9 mouse cellular contexts compared by ENCODE assay signal in the genomic region with DNA sequence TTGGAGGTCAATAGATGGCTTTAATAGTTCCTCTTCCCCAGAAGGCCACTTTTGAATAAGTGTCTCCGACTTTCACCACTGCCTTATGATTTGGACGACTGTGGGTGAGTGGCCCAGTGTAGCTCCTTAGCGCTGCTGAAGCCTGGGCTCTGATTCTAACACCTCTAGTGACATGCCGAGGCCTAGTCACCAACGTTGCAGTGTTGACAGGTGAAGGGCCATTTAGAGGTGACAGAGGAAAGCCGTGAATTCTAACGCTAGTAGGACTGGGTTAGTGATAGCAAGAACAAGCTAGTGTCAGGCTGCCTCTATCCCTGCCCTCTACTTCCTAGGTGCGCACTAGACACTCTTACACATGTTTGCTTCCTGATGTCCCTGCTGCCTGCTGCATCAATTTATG.
"Had no signal": no experiment of that assay in that cellular context is flagged by ENCODE, and none has a peak within 500 bp of the region (broad histone marks: within the 10 kb centered on the region; RNA-seq: fewer than 3 reads in every experiment).

No protein-coding gene starts in this region.

- DNase-seq: lung, adult 18-20 months; right cerebral cortex, postnatal 14 days; thymus, adult 2 months; thymus, postnatal 25 days had no signal

- H3K36me3 ChIP-seq: limb, embryonic 13.5 days; stomach, embryonic 15.5 days had no signal

- H3K9ac ChIP-seq: limb, embryonic 13.5 days; liver, embryonic 14.5 days; stomach, embryonic 15.5 days had no signal

- ATAC-seq: lung, postnatal 0 days had no signal

- H3K9me3 ChIP-seq: limb, embryonic 13.5 days; stomach, embryonic 15.5 days had no signal

- H3K4me2 ChIP-seq: limb, embryonic 13.5 days; stomach, embryonic 15.5 days had no signal

- H3K4me3 ChIP-seq: limb, embryonic 13.5 days; stomach, embryonic 15.5 days had no signal

- H3K27ac ChIP-seq: kidney, postnatal 0 days; limb, embryonic 13.5 days; liver, embryonic 14.5 days had no signal

- H3K27me3 ChIP-seq: limb, embryonic 13.5 days; stomach, embryonic 15.5 days had no signal
